Mouse (Mus musculus) cerebellum, postnatal 14 days (tissue): ENCODE results near the gene Zfp473.
A peak's percentile ranks its signal among the peaks of the same experiment; 100 is the strongest.
"Not testable (repeated sequence)": the region's sequence is repeated elsewhere in the genome, so short reads cannot be mapped to it uniquely, and the experiment has no call there.

Experiments
- DNase-seq, 2 experiments: peaks; one replicate each; pipeline ENCODE4 v3.0.0; 2021; ENCODE audit warnings: mixed read lengths in 2 of 2

Gene Zfp473

DNA sequence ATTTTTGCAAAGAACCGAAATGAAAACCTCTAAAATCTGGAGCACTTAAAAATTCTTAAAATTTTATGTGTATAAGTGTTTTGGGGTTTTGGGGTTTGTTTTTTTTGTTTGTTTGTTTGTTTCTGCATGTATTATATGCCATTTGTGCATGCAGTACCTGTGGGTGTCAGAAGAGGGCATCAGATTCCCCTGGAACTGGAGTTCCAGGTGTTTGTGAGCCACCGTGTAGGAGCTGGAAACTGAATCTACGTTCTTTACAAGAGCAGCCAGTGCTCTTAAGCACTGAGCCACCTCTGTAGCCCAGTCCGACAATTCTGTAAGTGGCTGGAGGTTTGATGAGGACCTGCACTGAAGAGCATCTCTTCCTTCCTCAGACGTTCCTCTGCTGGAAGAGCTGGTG lies 41.0 kb downstream of the Zfp473 start:
- no peak for DNase-seq

DNA sequence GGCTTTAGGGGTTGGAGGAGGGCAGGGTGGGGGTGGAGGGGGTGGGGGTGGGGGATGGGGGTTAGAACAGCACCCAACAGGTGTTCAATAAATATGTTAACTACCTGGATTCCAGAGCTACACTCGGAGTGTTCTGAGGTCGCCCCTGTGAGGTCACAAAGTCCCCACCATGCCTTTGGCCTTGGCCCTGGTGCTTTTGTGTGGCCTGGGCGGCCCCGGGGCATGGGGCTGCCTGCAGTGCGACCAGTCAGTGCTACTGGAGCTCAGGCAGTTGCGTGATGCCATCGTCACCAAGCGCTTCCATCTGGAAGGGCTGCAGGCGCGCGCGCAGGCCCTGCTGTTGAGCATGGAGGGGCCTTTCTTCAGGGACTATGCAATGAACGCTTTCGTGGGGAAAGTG lies 42.3 kb downstream of the Zfp473 start, which contains the start of gene Izumo2:
Izumo2 (plus strand) TSS at position 169 of the 400 bp plus-strand sequence.
- no peak for DNase-seq

DNA sequence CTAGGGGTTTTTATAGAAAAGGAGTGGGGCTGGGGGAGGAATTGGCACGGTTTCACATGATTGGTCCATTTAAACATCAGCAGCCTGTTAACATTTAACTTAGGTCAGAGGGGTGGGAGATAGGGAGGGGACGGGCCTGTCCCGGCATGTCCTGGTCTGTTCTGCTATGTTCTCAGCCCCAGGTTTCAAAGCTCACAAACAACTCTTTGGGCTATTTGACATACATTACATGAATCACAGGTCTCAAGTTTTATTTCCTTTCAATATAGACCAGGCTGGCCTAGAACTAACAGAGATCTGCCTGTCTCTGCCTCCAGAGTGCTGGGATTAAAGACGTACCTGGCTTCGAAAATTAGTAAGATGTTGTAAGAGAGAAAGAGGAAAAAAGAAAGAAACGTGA lies 42.8 kb downstream of the Zfp473 start:
- DNase-seq: not testable (repeated sequence)

DNA sequence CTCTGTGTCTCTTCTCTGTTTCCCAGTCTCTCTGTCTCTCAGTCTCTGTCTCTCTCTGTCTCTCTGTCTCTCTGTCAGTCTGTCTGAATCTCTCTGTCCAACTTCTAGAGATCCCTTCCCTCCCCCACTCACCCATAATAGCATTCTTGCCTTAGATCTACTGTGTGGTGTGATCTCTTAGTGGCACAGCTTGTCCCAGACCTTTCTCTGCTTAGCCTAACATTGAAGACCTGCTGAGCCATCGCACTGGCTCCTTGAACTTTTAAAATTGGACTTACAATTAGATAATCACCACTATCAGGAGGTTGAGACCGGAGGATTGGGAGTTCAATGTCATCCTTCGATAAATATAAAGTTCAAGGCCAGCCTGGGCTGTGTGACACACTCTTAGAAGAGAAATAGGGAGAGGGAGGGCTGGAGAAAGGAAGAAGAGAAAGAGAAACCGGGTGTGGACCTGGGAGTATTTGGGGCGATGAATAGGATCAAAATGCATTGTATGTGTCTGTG lies 43.6 kb downstream of the Zfp473 start:
- DNase-seq: no peak

DNA sequence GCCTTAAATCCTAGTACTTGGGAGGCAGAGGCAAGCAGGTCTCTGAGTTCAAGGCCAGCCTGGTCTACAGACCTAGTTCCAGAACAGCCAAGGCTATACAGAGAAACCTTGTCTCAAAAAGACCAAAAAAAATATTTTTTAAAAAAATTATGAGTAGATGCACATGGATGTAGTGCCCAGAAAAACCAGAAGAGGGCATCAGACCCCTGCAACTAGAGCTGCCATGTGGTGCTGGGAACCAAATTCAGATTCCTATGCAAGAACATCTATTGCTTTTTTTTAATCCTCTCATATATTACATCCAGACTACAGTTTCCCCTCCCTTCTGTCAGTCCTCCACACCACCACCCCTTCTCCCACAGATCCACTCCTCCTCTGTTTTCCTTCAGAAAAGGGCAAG lies 44.5 kb downstream of the Zfp473 start:
- no peak for DNase-seq

DNA sequence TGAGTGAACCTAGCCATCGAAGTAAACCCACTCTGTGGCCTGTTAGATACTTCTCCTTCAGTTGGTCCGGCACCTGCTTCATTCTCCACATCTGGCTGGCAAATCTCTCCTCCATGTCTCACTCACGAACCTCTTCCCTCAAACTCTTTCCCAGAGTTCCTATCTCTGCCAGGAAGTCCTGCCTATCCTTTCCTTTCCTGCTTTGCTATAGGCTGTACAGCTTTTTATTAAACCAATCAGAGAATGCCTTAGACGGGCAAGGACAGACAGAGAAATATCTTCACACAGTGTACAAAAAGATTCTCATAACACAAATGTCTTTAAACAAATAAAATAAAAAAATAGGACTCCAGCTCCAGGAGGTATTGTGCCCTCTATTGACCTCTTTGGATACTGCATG lies 45.8 kb downstream of the Zfp473 start:
- no peak for DNase-seq

DNA sequence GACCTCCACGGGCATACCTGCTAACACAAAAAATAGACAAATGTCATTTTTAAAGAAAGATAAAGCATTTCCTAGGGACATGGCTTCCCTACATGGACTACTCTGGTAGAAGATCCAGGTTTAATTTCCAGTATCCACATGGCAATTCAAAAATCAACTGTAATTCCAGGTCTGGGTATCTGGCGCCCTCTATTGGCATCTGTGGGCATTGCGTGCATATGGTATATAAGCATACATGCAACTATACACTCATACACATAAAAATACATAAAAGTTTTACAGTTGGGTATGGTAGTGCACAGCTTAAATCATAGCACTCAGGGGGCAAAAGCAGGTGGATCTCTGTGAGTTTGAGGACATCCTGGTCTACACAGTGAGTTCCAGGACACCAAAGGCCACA lies 46.5 kb downstream of the Zfp473 start:
- peak; percentile 69 to 78 for DNase-seq

DNA sequence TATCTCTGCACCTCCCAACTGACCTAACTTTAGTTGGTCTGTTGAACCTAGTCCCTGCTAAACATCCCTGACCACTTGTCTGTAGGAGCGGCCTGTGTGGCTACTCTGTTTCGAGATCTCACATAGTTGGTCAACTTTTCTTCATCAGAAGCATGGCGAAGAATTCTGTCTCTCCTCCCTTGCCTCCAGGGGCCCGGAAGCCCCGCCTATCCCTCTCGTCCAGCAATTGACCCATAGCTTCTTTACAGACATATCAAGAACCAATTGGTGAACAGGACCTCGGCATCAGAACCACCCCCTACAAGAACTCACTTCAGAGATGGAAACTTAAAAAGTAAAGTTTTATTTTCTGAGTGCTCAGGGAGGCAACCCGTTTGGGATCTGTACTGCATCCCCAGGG lies 47.9 kb downstream of the Zfp473 start:
- no peak for DNase-seq

DNA sequence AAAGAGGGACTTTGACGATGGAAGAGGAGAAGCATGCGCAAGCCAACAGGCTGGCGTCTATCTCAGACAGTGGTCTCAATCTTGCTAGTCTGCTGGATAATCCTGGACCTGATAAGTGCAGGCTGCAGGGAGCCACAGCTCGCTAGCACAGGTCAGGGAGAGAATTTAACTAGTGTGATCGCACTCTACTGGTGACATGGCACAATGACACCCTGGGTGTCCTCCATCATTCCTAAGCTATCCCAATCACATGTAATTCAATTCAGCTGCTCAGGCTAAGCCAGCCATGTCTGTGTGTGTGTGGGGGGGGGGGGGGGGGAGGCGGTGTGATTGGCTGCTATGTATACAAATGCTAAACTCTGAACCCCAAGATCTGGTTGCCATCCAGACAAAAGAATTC lies 48.9 kb downstream of the Zfp473 start:
- peak; percentile 68 to 69 for DNase-seq

DNA sequence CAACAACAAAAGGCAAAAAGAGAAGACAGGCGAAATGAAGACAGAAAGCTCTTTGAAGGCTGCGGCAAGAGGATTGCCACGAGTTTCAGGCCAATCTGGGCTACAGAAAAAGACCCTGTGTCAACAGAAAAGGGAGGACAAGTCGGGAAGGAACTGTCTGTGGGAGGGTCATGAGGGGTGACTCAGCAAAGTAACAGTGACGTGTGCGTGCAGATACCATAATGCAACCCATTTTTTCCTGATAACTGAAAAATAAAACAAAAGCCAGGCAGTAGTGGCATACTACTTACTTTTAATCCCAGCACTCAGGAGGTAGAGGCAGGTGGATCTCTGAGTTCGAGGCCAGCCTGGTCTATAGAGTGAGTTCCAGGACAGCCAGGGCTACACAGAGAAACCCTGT lies 52.9 kb downstream of the Zfp473 start:
- DNase-seq: no peak

DNA sequence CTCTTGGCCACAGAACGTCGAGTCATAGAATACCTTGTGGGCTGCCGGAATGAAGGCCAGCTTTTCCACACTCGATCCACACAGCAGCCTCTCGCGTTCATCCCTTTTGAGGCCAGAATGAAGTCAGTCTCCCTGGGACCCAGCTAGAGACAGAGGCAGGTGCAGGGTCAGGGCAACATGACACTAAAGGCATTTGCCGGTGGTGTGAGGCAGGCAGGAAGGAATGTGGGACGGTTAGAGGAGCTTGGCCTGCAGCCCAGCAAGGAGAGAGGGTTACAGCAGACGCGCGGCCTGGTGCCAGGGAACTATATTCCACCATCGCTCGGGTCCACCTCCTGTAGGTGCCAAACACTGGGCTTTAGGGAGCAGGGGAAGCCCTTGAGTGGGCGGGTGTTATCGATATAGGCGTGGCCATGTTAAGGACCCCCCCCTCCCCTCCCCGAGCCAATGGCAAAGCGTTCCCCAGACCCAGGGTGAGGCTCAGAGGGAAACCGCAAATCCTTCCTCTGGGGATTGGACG lies 53.6 kb downstream of the Zfp473 start:
- DNase-seq: peak; percentile 75 to 82

DNA sequence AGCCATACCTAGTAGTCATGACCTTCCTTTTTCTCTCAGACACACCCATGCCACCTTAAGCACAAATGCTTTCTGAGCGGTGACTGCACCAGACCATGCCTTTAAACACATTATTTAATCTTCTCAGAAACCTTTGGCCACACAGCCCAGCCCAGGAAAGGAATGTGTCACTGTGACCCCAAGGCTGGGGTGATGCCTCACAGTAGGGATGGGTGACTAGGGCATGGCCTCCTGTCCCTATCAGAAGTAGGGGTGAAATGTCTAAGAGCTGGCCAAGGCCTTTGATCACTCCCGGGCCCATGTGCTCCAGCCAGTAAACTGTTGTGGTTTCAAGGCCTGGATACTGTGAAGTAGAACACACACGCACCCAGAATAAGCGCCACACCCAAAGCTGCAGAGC lies 55.6 kb downstream of the Zfp473 start:
- no peak for DNase-seq

DNA sequence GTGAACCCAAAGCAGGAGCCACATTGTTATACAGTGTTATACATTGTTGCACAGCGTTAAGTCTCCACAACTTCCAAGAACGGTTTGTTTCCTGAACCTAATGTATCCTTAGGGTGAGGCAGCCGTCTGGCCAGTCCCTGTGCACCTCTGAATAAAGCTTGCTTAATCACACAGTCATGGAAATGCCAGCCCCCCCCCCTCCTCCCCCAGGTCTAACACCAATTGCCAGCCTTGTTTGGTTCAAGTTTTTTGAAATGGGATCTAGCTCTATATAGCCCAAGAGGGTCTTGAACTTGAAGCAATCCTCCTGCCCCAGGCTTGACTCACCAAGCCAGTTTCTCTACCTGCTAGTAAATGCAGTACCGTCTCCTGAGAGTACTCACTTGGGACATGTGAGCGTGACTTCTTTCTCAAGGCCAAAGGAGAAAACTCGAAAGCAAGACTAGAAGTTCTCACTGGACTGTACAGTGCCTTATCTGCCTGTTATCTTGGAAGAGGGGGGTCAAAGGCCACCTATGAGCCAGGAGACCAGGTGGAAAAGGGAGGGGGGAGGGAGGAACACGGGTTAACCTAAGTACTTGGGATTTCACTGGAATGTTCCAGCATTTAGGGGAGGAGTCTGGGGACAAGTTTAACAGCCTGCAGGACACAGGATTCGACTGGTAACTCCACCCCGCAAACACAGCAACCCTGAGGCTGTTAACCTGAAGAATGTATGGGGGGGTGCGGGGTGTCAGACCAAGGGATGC lies 57.2 kb downstream of the Zfp473 start:
- DNase-seq: no peak

DNA sequence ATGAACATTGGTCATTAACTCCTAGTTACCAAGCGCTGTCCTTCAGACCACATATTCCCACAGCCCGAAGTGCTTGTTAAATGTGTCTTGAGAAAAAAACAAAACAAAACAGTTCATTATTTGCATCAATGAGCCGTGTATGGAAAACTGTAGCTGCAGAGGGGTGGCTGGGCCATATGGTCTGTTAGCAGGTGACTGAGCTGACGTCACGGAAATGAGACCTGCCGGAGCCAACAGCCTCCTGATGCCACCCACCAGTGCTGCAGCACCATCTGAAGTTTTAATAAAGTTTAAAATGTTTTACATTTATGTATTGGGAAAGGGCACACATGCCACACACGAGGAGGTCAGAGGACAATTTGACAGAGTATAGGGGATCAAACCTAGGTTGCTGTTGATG lies 61.5 kb downstream of the Zfp473 start:
- peak in 1 of 2 experiments; percentile 49 for DNase-seq

DNA sequence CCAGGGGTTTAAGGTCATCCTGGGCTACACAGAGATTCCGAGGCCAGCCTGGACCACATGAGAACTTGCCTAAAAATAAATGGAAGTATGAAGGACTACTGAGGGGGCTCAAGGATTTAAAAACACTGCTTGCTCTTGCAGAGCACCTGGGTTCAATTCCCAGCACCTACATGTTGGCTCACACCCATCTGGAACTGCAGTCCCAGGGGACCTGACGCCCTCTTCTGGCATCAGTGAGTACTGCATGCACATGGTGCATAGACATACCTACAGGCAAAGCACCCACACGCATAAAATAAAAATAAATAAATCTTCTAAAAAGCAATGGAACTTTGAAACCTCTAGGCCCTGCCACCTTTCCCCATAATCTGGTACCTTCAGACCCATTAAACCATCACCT lies 62.0 kb downstream of the Zfp473 start:
- no peak for DNase-seq

DNA sequence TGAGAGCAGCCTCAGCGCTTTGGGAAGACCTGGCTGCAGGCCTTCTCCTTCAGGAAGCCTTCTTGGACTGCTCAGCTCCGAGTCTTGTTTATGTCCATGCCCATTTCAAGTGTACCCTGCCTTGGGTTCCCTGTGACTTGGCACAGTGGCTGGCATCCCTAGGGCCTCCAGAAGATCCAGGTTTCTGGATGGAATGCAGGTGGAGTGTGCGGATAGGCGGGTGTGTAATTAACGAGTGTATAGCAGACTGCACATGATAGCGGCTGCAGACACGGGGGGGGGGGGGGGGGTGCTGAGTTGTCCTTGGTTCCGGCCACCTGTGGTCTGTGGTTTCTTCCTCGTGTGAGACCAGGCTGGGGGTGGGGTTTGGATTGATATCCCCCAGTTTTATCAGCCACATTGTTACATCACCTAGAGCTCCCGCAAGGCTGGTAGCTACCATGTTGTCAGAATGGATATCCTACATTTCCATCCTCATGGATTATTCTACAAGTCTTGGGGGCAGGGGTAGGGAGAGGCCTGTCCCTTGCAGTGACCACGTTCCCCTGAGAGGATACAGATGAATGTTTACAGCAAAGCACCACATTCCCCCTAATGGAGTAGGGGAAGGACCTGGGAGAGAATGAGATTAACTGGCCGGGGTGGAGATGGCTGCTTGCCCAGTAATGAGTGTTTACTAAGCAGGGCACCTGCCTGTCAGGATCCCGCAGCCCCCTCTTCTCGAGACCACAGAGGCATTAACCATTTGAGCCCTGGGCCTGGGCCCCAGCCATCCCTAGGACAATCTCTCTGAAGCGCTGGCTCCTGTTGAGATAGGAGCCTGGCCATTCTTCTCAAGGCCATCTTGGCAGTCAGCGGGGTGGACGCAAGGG lies 65.1 kb downstream of the Zfp473 start:
- DNase-seq: peak; percentile 57 to 72

DNA sequence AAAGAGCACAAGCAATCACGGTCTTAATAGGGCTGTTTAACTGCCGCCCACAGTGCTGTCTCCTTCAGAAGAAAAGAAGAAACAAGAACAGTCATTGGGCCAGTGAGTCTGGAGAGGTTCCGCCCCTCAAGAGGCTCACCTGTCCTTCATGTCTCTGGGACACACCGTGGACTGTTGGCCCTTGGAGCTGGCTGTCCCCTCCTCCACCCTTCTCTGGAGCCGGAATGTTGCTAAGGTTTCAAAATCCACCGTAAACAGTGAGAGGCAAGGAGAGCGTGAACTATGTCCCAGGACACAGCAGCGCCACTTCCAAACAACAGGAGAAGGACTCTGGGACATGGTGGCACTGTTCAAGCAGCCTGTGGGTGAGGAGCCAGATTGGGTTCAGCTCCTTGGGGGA lies 67.2 kb downstream of the Zfp473 start:
- DNase-seq: no peak
